Mouse (Mus musculus) urinary bladder, postnatal 36 days (tissue): ENCODE data around the gene Spats2l.

Source experiments
- DNase-seq, 2 experiments: peaks; one replicate each; pipeline ENCODE4 v3.0.0; 2022; ENCODE audit warnings: low spot score in 2 of 2, mixed read lengths in 1 of 2

Gene Spats2l

GRCm38 (mm10) chr1:57969327-57970271 is 195.6 kb downstream of the Spats2l start:
- peak; percentile 96 to 97 for DNase-seq

- DNase-seq, result no peak
Observed at GRCm38 (mm10) chr1:57971588-57971987, 197.6 kb downstream of the Spats2l start.

- no peak for DNase-seq
Observed at GRCm38 (mm10) chr1:57976860-57977259, 202.9 kb downstream of the Spats2l start.

GRCm38 (mm10) chr1:57989052-57989600 is 215.2 kb downstream of the Spats2l start:
- peak in 1 of 2 experiments; percentile 14 for DNase-seq

GRCm38 (mm10) chr1:57991277-57991676 is 217.3 kb downstream of the Spats2l start:
- no peak for DNase-seq

- DNase-seq, result peak; percentile 84 to 90
Observed at GRCm38 (mm10) chr1:57995432-57996132, 221.6 kb downstream of the Spats2l start, which contains the start of gene Sgo2a. TSS of gene Sgo2a (plus strand) at chr1:57995971.

- DNase-seq, result no peak
Observed at GRCm38 (mm10) chr1:57996133-57996615, 222.2 kb downstream of the Spats2l start.
